Mouse (Mus musculus): Measurements from ENCODE around the gene Zfp688. TPM values are rescaled to one million over a fixed set of nuclear protein-coding genes. Genes with fewer than 3 reads are reported as not detected.
"Not testable (repeated sequence)": the region's sequence is repeated elsewhere in the genome, so short reads cannot be mapped to it uniquely, and the experiment has no call there.

The Zfp688 gene
- total RNA-seq (2021) = 1 to 10 TPM; 2.0 to 2.7 TPM
- long read RNA-seq, experiment 1, partial matches to known transcripts = 0 of 3 reads
- long read RNA-seq, experiment 1, other reads (novel, unspliced or antisense) = 1 of 3 reads
- long read RNA-seq, experiment 2 = 0 reads

- peak; percentile 92 for DNase-seq
These were observed at the start of gene Zfp688 for GRCm38 (mm10) chr7:127421388-127422191. Gene Zfp688, minus strand, starts transcription at chr7:127422068.

- no peak for DNase-seq
These were observed 49.8 kb upstream of the Zfp688 start for GRCm38 (mm10) chr7:127471646-127472010.

- peak; percentile 92 for DNase-seq
These were observed 49.1 kb upstream of the Zfp688 start for GRCm38 (mm10) chr7:127470743-127471645.

GRCm38 (mm10) chr7:127470011-127470715 is 48.3 kb upstream of the Zfp688 start:
- DNase-seq = no peak

- no peak for DNase-seq
These were observed 44.7 kb upstream of the Zfp688 start for GRCm38 (mm10) chr7:127466606-127467005.

GRCm38 (mm10) chr7:127465670-127466069 is 43.8 kb upstream of the Zfp688 start:
- DNase-seq = not testable (repeated sequence)

GRCm38 (mm10) chr7:127465191-127465590 is 43.3 kb upstream of the Zfp688 start:
- no peak for DNase-seq

- DNase-seq = not testable (repeated sequence)
These were observed 37.4 kb upstream of the Zfp688 start, which contains the start of gene Prr14 for GRCm38 (mm10) chr7:127459311-127459710. Gene Prr14, plus strand, starts transcription at chr7:127459611.

GRCm38 (mm10) chr7:127458371-127459122 is 36.7 kb upstream of the Zfp688 start:
- not testable (repeated sequence) for DNase-seq

GRCm38 (mm10) chr7:127454905-127455304 is 33.0 kb upstream of the Zfp688 start:
- no peak for DNase-seq

GRCm38 (mm10) chr7:127453056-127453455 is 31.2 kb upstream of the Zfp688 start:
- DNase-seq = no peak

GRCm38 (mm10) chr7:127449966-127450365 is 28.1 kb upstream of the Zfp688 start:
- DNase-seq = no peak

GRCm38 (mm10) chr7:127448521-127449300 is 26.8 kb upstream of the Zfp688 start, which contains the start of gene Zfp689:
Gene Zfp689, minus strand, starts transcription at chr7:127449158.
- peak; percentile 89 for DNase-seq

GRCm38 (mm10) chr7:127443976-127444375 is 22.1 kb upstream of the Zfp688 start:
- no peak for DNase-seq

GRCm38 (mm10) chr7:127437724-127438123 is 15.9 kb upstream of the Zfp688 start:
- DNase-seq = no peak

- no peak for DNase-seq
These were observed 13.3 kb upstream of the Zfp688 start for GRCm38 (mm10) chr7:127435206-127435605.

GRCm38 (mm10) chr7:127426354-127426753 is 4.5 kb upstream of the Zfp688 start:
- DNase-seq = no peak

GRCm38 (mm10) chr7:127425911-127426310 is 4.0 kb upstream of the Zfp688 start:
- no peak for DNase-seq

- DNase-seq = no peak
These were observed 3.4 kb upstream of the Zfp688 start for GRCm38 (mm10) chr7:127425291-127425690.

- no peak for DNase-seq
These were observed 379 bp upstream of the Zfp688 start for GRCm38 (mm10) chr7:127422247-127422646.

Measured in gastrocnemius, postnatal 25 days (tissue).